Mouse (Mus musculus): Measurements from ENCODE around the gene S100g.

DNA sequence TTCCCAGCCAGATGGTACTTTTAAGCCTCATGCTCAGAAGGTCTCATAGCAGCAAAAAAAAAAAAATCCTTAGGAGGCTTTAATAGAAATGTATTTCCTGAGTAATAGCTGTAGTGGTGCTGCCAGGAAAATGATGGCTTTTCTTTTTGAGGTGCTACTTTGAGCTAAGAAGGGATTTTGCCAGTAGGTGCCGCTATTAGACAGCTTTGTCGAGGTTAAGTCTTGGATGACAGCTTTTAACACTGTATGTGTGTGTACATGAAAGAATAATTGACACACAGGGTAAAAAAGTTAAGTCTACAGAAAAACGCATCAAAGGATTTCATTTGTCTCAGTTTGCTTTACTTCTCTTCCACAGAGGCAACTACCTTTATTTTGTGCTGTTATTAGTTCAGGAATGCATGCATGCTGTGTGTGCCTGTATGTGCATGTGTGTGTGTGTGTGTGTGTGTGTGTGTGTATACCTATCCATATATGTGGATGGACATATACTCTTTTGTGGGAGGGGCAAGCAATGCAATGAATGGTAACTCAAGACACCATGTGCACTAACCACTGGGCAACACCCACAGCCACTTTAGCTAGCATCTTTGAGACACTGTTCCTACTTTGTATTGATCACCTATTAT, 14.5 kb downstream of the S100g start:
- no peak for TF ChIP-seq CTCF (IDR thresholded peaks at IDR 0.05; ENCODE audit: low read depth, low read length)
- no peak for TF ChIP-seq TAL1 (conservative IDR thresholded peaks at IDR 0.05; ENCODE audit: low read depth, low read length)

Data from G1E (cell line).